Mouse (Mus musculus): ENCODE measurements at regions not wholly inside any gene's neighbourhood (a gene's known extent, or its start where the extent isn't known, plus 50 kb on each side); places are given as distances from the start of the nearest gene placed in this dataset.

GRCm38 (mm10) chr13:91305697-91306405, 82.1 kb upstream of the Atg10 start:
- Histone ChIP-seq H3K27me3 (ENCODE audit: control insufficient read depth, insufficient read depth, low read length) (no peaks in the 10 kb centered on the region), H3K4me3 (ENCODE audit: control insufficient read depth, insufficient read depth, low read length) (no peak overlapping the region), H3K36me3 (ENCODE audit: control insufficient read depth, insufficient read depth, low read length) (no peaks in the 10 kb centered on the region), H3K4me1 (replicated peaks; ENCODE audit: control insufficient read depth, insufficient read depth, low read length) (no peaks in the 10 kb centered on the region), H3K27ac (ENCODE audit: control insufficient read depth, insufficient read depth, low read length) (no peak overlapping the region)
- DNase-seq: no peak
- WGBS: 94% methylated on average over 6 of the region's 6 CpGs
- TF ChIP-seq CTCF (IDR thresholded peaks at IDR 0.05; ENCODE audit: borderline replicate concordance, control insufficient read depth, extremely low read depth, insufficient read depth, low read length, poor library complexity): no peak
- no peak for TF ChIP-seq POLR2A (IDR thresholded peaks at IDR 0.05; ENCODE audit: control insufficient read depth, extremely low read depth, insufficient read depth, low read length, poor library complexity)

- TF ChIP-seq POLR2A (IDR thresholded peaks at IDR 0.05; ENCODE audit: control insufficient read depth, extremely low read depth, insufficient read depth, low read length, poor library complexity) (no peak), CTCF (IDR thresholded peaks at IDR 0.05; ENCODE audit: borderline replicate concordance, control insufficient read depth, extremely low read depth, insufficient read depth, low read length, poor library complexity) (no peak)
- DNase-seq: no peak
- Histone ChIP-seq H3K36me3 (ENCODE audit: control insufficient read depth, insufficient read depth, low read length) (no peaks in the 10 kb centered on the region), H3K4me3 (ENCODE audit: control insufficient read depth, insufficient read depth, low read length) (no peak overlapping the region), H3K4me1 (replicated peaks; ENCODE audit: control insufficient read depth, insufficient read depth, low read length) (no peaks in the 10 kb centered on the region), H3K27ac (ENCODE audit: control insufficient read depth, insufficient read depth, low read length) (no peak overlapping the region), H3K27me3 (ENCODE audit: control insufficient read depth, insufficient read depth, low read length) (no peaks in the 10 kb centered on the region)
- WGBS: 97% methylated on average over 4 of the region's 4 CpGs
These were observed 82.8 kb upstream of the Atg10 start for GRCm38 (mm10) chr13:91306545-91306944.

- H3K27ac ChIP-seq (ENCODE audit: control insufficient read depth, insufficient read depth, low read length): no peak overlapping the region
- H3K36me3 ChIP-seq (ENCODE audit: control insufficient read depth, insufficient read depth, low read length): no peaks in the 10 kb centered on the region
- H3K27me3 ChIP-seq (ENCODE audit: control insufficient read depth, insufficient read depth, low read length): no peaks in the 10 kb centered on the region
- 82% methylated on average over 5 of the region's 5 CpGs for WGBS
- no peaks in the 10 kb centered on the region for H3K4me1 ChIP-seq (replicated peaks; ENCODE audit: control insufficient read depth, insufficient read depth, low read length)
- no peak for TF ChIP-seq CTCF (IDR thresholded peaks at IDR 0.05; ENCODE audit: borderline replicate concordance, control insufficient read depth, extremely low read depth, insufficient read depth, low read length, poor library complexity)
- TF ChIP-seq POLR2A (IDR thresholded peaks at IDR 0.05; ENCODE audit: control insufficient read depth, extremely low read depth, insufficient read depth, low read length, poor library complexity): no peak
- H3K4me3 ChIP-seq (ENCODE audit: control insufficient read depth, insufficient read depth, low read length): no peak overlapping the region
- no peak for DNase-seq
These were observed 89.3 kb upstream of the Atg10 start for GRCm38 (mm10) chr13:91312905-91313571.

- Histone ChIP-seq H3K27me3 (ENCODE audit: control insufficient read depth, insufficient read depth, low read length) (no peaks in the 10 kb centered on the region), H3K27ac (ENCODE audit: control insufficient read depth, insufficient read depth, low read length) (no peak overlapping the region), H3K36me3 (ENCODE audit: control insufficient read depth, insufficient read depth, low read length) (no peaks in the 10 kb centered on the region), H3K4me3 (ENCODE audit: control insufficient read depth, insufficient read depth, low read length) (no peak overlapping the region), H3K4me1 (replicated peaks; ENCODE audit: control insufficient read depth, insufficient read depth, low read length) (no peaks in the 10 kb centered on the region)
- DNase-seq: no peak
- WGBS: 94% methylated on average over 6 of the region's 6 CpGs
- no peak for TF ChIP-seq CTCF (IDR thresholded peaks at IDR 0.05; ENCODE audit: borderline replicate concordance, control insufficient read depth, extremely low read depth, insufficient read depth, low read length, poor library complexity)
These were observed 98.6 kb upstream of the Atg10 start for GRCm38 (mm10) chr13:91322331-91322730.

- 69% methylated on average over 3 of the region's 3 CpGs for WGBS
- Histone ChIP-seq H3K4me1 (replicated peaks; ENCODE audit: control insufficient read depth, insufficient read depth, low read length) (no peaks in the 10 kb centered on the region), H3K27me3 (ENCODE audit: control insufficient read depth, insufficient read depth, low read length) (no peaks in the 10 kb centered on the region), H3K4me3 (ENCODE audit: control insufficient read depth, insufficient read depth, low read length) (no peak overlapping the region), H3K36me3 (ENCODE audit: control insufficient read depth, insufficient read depth, low read length) (no peaks in the 10 kb centered on the region), H3K27ac (ENCODE audit: control insufficient read depth, insufficient read depth, low read length) (no peak overlapping the region)
- no peak for TF ChIP-seq CTCF (IDR thresholded peaks at IDR 0.05; ENCODE audit: borderline replicate concordance, control insufficient read depth, extremely low read depth, insufficient read depth, low read length, poor library complexity)
- TF ChIP-seq POLR2A (IDR thresholded peaks at IDR 0.05; ENCODE audit: control insufficient read depth, extremely low read depth, insufficient read depth, low read length, poor library complexity): no peak
- no peak for DNase-seq
These were observed 103.1 kb upstream of the Atg10 start for GRCm38 (mm10) chr13:91326834-91327233.

- TF ChIP-seq POLR2A (IDR thresholded peaks at IDR 0.05; ENCODE audit: control insufficient read depth, extremely low read depth, insufficient read depth, low read length, poor library complexity) (no peak), CTCF (IDR thresholded peaks at IDR 0.05; ENCODE audit: borderline replicate concordance, control insufficient read depth, extremely low read depth, insufficient read depth, low read length, poor library complexity) (no peak)
- H3K4me3 ChIP-seq (ENCODE audit: control insufficient read depth, insufficient read depth, low read length): no peak overlapping the region
- no peaks in the 10 kb centered on the region for H3K36me3 ChIP-seq (ENCODE audit: control insufficient read depth, insufficient read depth, low read length)
- no peaks in the 10 kb centered on the region for H3K27me3 ChIP-seq (ENCODE audit: control insufficient read depth, insufficient read depth, low read length)
- no peak for DNase-seq
- no peaks in the 10 kb centered on the region for H3K4me1 ChIP-seq (replicated peaks; ENCODE audit: control insufficient read depth, insufficient read depth, low read length)
- H3K27ac ChIP-seq (ENCODE audit: control insufficient read depth, insufficient read depth, low read length): no peak overlapping the region
These were observed 110.5 kb upstream of the Atg10 start for GRCm38 (mm10) chr13:91334283-91334682.

All from thymus, adult 2 months (tissue).